8 mouse cellular contexts compared by ENCODE assay signal in genomic region chr17:43012718-43013117, GRCm38 (mm10). TPM values are rescaled to one million over a fixed set of nuclear protein-coding genes. Genes with fewer than 3 reads are reported as not detected.
DNase-seq lines count a peak whose midpoint lies in the region; ATAC-seq and TF ChIP-seq lines count a peak whose summit lies in the region.

No protein-coding gene starts in this region.

- peak; percentile 75 for TF ChIP-seq CTCF in cortical plate, adult 2 months (IDR thresholded peaks at IDR 0.05; ENCODE audit: extremely low read depth, insufficient read depth, low read length)

- no peak for DNase-seq in frontal cortex, postnatal 14 days (ENCODE audit: low spot score in 2 of 2)
- DNase-seq in right cerebral cortex, adult 2 months (ENCODE audit: low spot score in 2 of 2), result peak; percentile 51 to 63
- DNase-seq in right cerebral cortex, postnatal 25 days, result no peak
- peak; percentile 76 for DNase-seq in kidney, adult 9 months
- DNase-seq in lung, postnatal 4 days, result peak; percentile 49 to 65
- DNase-seq in thymus, adult 18-20 months, result peak; percentile 11

- TF ChIP-seq POLR2A in cortical plate, adult 2 months (IDR thresholded peaks at IDR 0.05; ENCODE audit: extremely low read depth, insufficient read depth, low read length), result no peak

- ATAC-seq in frontal cortex, adult (ENCODE audit: low TSS enrichment), result 0 out of 2 replicates have a peak, but pooled peaks have one; percentile 36

- H3K27ac ChIP-seq in cortical plate, adult 2 months (ENCODE audit: insufficient read depth, low read length), result no peak overlapping the region

- no peak overlapping the region for H3K4me3 ChIP-seq in cortical plate, adult 2 months (ENCODE audit: insufficient read depth, low read length)

- H3K4me1 ChIP-seq in cortical plate, adult 2 months (ENCODE audit: control insufficient read depth, insufficient read depth, low read length), result no peaks in the 10 kb centered on the region

RNA-seq across cellular contexts. Expression of gene Tnfrsf21, which starts 3.6 kb away (rescaled TPM):
- 58.9 and 60.1 TPM in 2 replicates for polyA plus RNA-seq in cortical plate, adult 2 months (2012; rRNA removed)

Comparison
In these comparisons a context has a peak if more than half of its experiments do, and no peak if none do; other contexts are left out.
1. DNase-seq: peak in right cerebral cortex, adult 2 months (2 of 2), kidney, adult 9 months (single experiment), lung, postnatal 4 days (2 of 2) and thymus, adult 18-20 months (2 of 2); none in frontal cortex, postnatal 14 days (0 of 2) and right cerebral cortex, postnatal 25 days (single experiment).